Mouse (Mus musculus): ENCODE measurements around the gene Naa16.
A peak's percentile ranks its signal among the peaks of the same experiment; 100 is the strongest.

The Naa16 gene

GRCm38 (mm10) chr14:79390265-79390926, at the start of gene Naa16:
Gene Naa16 (minus strand): TSS chr14:79390778.
- peak; percentile 98 for DNase-seq

- no peak for DNase-seq
Measured at GRCm38 (mm10) chr14:79434068-79434467, 43.5 kb upstream of the Naa16 start.

GRCm38 (mm10) chr14:79426730-79427365, 36.3 kb upstream of the Naa16 start:
- DNase-seq: peak; percentile 24

- peak; percentile 92 for DNase-seq
Measured at GRCm38 (mm10) chr14:79425979-79426729, 35.6 kb upstream of the Naa16 start, which contains the start of gene Kbtbd7. Gene Kbtbd7 (plus strand): TSS chr14:79426511.

- DNase-seq: no peak
Measured at GRCm38 (mm10) chr14:79420083-79420685, 29.6 kb upstream of the Naa16 start.

GRCm38 (mm10) chr14:79413121-79413520, 22.5 kb upstream of the Naa16 start:
- no peak for DNase-seq

- no peak for DNase-seq
Measured at GRCm38 (mm10) chr14:79410662-79411061, 20.1 kb upstream of the Naa16 start.

GRCm38 (mm10) chr14:79409278-79409830, 18.8 kb upstream of the Naa16 start:
- no peak for DNase-seq

GRCm38 (mm10) chr14:79407641-79408040, 17.1 kb upstream of the Naa16 start:
- DNase-seq: no peak

GRCm38 (mm10) chr14:79397321-79398122, 6.9 kb upstream of the Naa16 start, which contains the start of gene Mtrf1:
Gene Mtrf1 (plus strand): TSS chr14:79397772.
- DNase-seq: peak; percentile 67

- peak; percentile 58 for DNase-seq
Measured at GRCm38 (mm10) chr14:79394564-79394963, 4.0 kb upstream of the Naa16 start.

GRCm38 (mm10) chr14:79393289-79393688, 2.7 kb upstream of the Naa16 start:
- DNase-seq: no peak

GRCm38 (mm10) chr14:79389438-79390264, 927 bp downstream of the Naa16 start:
- DNase-seq: peak; percentile 21

- no peak for DNase-seq
Measured at GRCm38 (mm10) chr14:79388304-79388703, 2.3 kb downstream of the Naa16 start.

- DNase-seq: no peak
Measured at GRCm38 (mm10) chr14:79383120-79383519, 7.5 kb downstream of the Naa16 start.

- no peak for DNase-seq
Measured at GRCm38 (mm10) chr14:79377041-79377440, 13.5 kb downstream of the Naa16 start.

GRCm38 (mm10) chr14:79358055-79358454, 32.5 kb downstream of the Naa16 start:
- DNase-seq: no peak

GRCm38 (mm10) chr14:79346384-79346783, 44.2 kb downstream of the Naa16 start:
- DNase-seq: no peak

GRCm38 (mm10) chr14:79335613-79336012, 55.0 kb downstream of the Naa16 start:
- DNase-seq: no peak

- DNase-seq: no peak
Measured at GRCm38 (mm10) chr14:79331936-79332335, 58.6 kb downstream of the Naa16 start.

GRCm38 (mm10) chr14:79330944-79331561, 59.5 kb downstream of the Naa16 start:
- peak; percentile 67 for DNase-seq

Data from thymus, postnatal 4 days (tissue).